Comparison of ENCODE assay signal across 14 mouse cellular contexts in the genomic region with DNA sequence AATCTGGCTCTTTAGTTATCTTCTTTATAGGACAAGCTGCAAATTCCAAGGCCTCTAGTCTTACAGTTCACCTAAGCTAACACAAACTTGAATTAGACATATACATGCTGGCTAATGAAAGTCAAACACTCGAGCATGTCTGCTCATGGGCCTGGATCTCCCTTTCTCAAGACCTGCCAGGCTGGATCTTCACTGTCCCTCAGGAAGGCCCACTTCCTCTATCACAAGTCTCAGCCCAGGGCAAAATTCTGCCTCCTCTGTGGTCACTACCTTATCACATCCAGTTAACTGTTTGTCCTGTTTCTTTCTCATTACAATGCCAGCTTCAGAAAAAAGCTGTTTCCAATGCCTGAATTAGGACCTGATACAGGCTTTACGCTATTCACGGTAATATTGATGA.
"Had no signal": no experiment of that assay in that cellular context is flagged by ENCODE, and none has a peak within 500 bp of the region (broad histone marks: within the 10 kb centered on the region; RNA-seq: fewer than 3 reads in every experiment).

No protein-coding gene starts in this region.

- H3K4me3 ChIP-seq: limb, embryonic 12.5 days; liver, embryonic 13.5 days; lung, embryonic 15.5 days; midbrain, embryonic 13.5 days; neural tube, embryonic 15.5 days had no signal

- DNase-seq: kidney, postnatal 36 days; liver; liver, embryonic 13.5 days; liver, postnatal 0 days; lung, postnatal 14 days; right cerebral cortex, adult 18-20 months; right cerebral cortex, postnatal 25 days; thymus, postnatal 36 days had no signal

- H3K36me3 ChIP-seq: liver, embryonic 13.5 days; lung, embryonic 15.5 days had no signal

- H3K9me3 ChIP-seq: limb, embryonic 12.5 days; liver, embryonic 13.5 days; lung, embryonic 15.5 days; midbrain, embryonic 13.5 days; neural tube, embryonic 15.5 days had no signal

- ATAC-seq: liver, postnatal 0 days; midbrain, embryonic 13.5 days had no signal

- H3K9ac ChIP-seq: limb, embryonic 12.5 days; liver, embryonic 13.5 days; liver, postnatal 0 days; lung, embryonic 15.5 days; midbrain, embryonic 13.5 days; neural tube, embryonic 15.5 days had no signal

- H3K4me2 ChIP-seq: limb, embryonic 12.5 days; liver, embryonic 13.5 days; lung, embryonic 15.5 days; midbrain, embryonic 13.5 days; neural tube, embryonic 15.5 days had no signal

- H3K27me3 ChIP-seq: limb, embryonic 12.5 days; lung, embryonic 15.5 days; midbrain, embryonic 13.5 days; neural tube, embryonic 15.5 days had no signal

- H3K27ac ChIP-seq: kidney, postnatal 0 days; limb, embryonic 12.5 days; liver, embryonic 13.5 days; lung, embryonic 15.5 days; macrophage; midbrain, embryonic 13.5 days; neural tube, embryonic 15.5 days had no signal
